Mouse (Mus musculus): Measurements from ENCODE around the gene P2rx7. TPM values are rescaled to one million over a fixed set of nuclear protein-coding genes. Genes with fewer than 3 reads are reported as not detected.
A peak's percentile ranks its signal among the peaks of the same experiment; 100 is the strongest.

P2rx7 gene
- polyA plus RNA-seq, 1 experiment from 2014 or later, result 6.7 TPM

GRCm38 (mm10) chr5:122700837-122701212, 57.1 kb downstream of the P2rx7 start:
- 15% methylated on average over 5 of the region's 5 CpGs for WGBS
- ATAC-seq (peak; percentile 50), DNase-seq (ENCODE audit: low spot score) (no peak)
- Histone ChIP-seq H3K9me3 (ENCODE audit: low read length) (no peaks in the 10 kb centered on the region), H3K36me3 (ENCODE audit: insufficient read depth, low read length) (no peaks in the 10 kb centered on the region), H3K27me3 (replicated peaks; ENCODE audit: insufficient read depth, low read length) (no peaks in the 10 kb centered on the region), H3K27ac (ENCODE audit: low read length) (no peak overlapping the region), H3K4me3 (ENCODE audit: low read depth, low read length) (no peak overlapping the region), H3K4me2 (replicated peaks; ENCODE audit: low read depth, low read length) (no peak overlapping the region), H3K4me1 (ENCODE audit: insufficient read depth, low read depth, low read length) (peaks cover 5% of the 10 kb centered on the region; the same call in 1 of the 2 replicates), H3K9ac (replicated peaks; ENCODE audit: low read depth) (no peak overlapping the region)
- TF ChIP-seq CTCF (IDR thresholded peaks at IDR 0.05) (no peak), EP300 (IDR thresholded peaks at IDR 0.05) (peak; percentile 21; the same call in 1 of the 2 replicates)

- H3K9me3 ChIP-seq (ENCODE audit: low read length), result no peaks in the 10 kb centered on the region
- H3K4me1 ChIP-seq (ENCODE audit: insufficient read depth, low read depth, low read length), result peaks cover 8% of the 10 kb centered on the region; the same call in 1 of the 2 replicates
- no peak overlapping the region for H3K4me3 ChIP-seq (ENCODE audit: low read depth, low read length)
- no peak overlapping the region for H3K4me2 ChIP-seq (replicated peaks; ENCODE audit: low read depth, low read length)
- no peaks in the 10 kb centered on the region for H3K27me3 ChIP-seq (replicated peaks; ENCODE audit: insufficient read depth, low read length)
- no peak overlapping the region for H3K27ac ChIP-seq (ENCODE audit: low read length)
- TF ChIP-seq EP300 (IDR thresholded peaks at IDR 0.05), result no peak
- TF ChIP-seq CTCF (IDR thresholded peaks at IDR 0.05), result no peak
- no peaks in the 10 kb centered on the region for H3K36me3 ChIP-seq (ENCODE audit: insufficient read depth, low read length)
- WGBS, result 64% methylated on average over 6 of the region's 6 CpGs
- DNase-seq (ENCODE audit: low spot score) (no peak), ATAC-seq (no peak)
- H3K9ac ChIP-seq (replicated peaks; ENCODE audit: low read depth), result no peak overlapping the region
Observed at GRCm38 (mm10) chr5:122702156-122702555, 58.4 kb downstream of the P2rx7 start.

- H3K27me3 ChIP-seq (replicated peaks; ENCODE audit: insufficient read depth, low read length), result no peaks in the 10 kb centered on the region
- no peak for TF ChIP-seq CTCF (IDR thresholded peaks at IDR 0.05)
- TF ChIP-seq EP300 (IDR thresholded peaks at IDR 0.05), result no peak
- H3K4me2 ChIP-seq (replicated peaks; ENCODE audit: low read depth, low read length), result no peak overlapping the region
- H3K27ac ChIP-seq (ENCODE audit: low read length), result no peak overlapping the region
- WGBS, result 68% methylated on average over 2 of the region's 2 CpGs
- ATAC-seq, result no peak
- no peaks in the 10 kb centered on the region for H3K36me3 ChIP-seq (ENCODE audit: insufficient read depth, low read length)
- no peak overlapping the region for H3K9ac ChIP-seq (replicated peaks; ENCODE audit: low read depth)
- no peak overlapping the region for H3K4me3 ChIP-seq (ENCODE audit: low read depth, low read length)
- peaks cover 11% of the 10 kb centered on the region; the same call in 1 of the 2 replicates for H3K4me1 ChIP-seq (ENCODE audit: insufficient read depth, low read depth, low read length)
- no peaks in the 10 kb centered on the region for H3K9me3 ChIP-seq (ENCODE audit: low read length)
- DNase-seq (ENCODE audit: low spot score), result no peak
Observed at GRCm38 (mm10) chr5:122703574-122703973, 59.9 kb downstream of the P2rx7 start.

- Histone ChIP-seq H3K27me3 (replicated peaks; ENCODE audit: insufficient read depth, low read length) (no peaks in the 10 kb centered on the region), H3K9ac (replicated peaks; ENCODE audit: low read depth) (no peak overlapping the region), H3K27ac (ENCODE audit: low read length) (no peak overlapping the region), H3K4me2 (replicated peaks; ENCODE audit: low read depth, low read length) (no peak overlapping the region), H3K36me3 (ENCODE audit: insufficient read depth, low read length) (no peaks in the 10 kb centered on the region), H3K4me3 (ENCODE audit: low read depth, low read length) (no peak overlapping the region), H3K4me1 (ENCODE audit: insufficient read depth, low read depth, low read length) (peaks cover 11% of the 10 kb centered on the region; the same call in 1 of the 2 replicates), H3K9me3 (ENCODE audit: low read length) (no peaks in the 10 kb centered on the region)
- 75% methylated on average over 4 of the region's 4 CpGs for WGBS
- ATAC-seq (no peak), DNase-seq (ENCODE audit: low spot score) (no peak)
- TF ChIP-seq EP300 (IDR thresholded peaks at IDR 0.05) (no peak), CTCF (IDR thresholded peaks at IDR 0.05) (no peak)
Observed at GRCm38 (mm10) chr5:122704571-122704970, 60.9 kb downstream of the P2rx7 start.

- Histone ChIP-seq H3K36me3 (ENCODE audit: insufficient read depth, low read length) (no peaks in the 10 kb centered on the region), H3K27me3 (replicated peaks; ENCODE audit: insufficient read depth, low read length) (no peaks in the 10 kb centered on the region), H3K4me3 (ENCODE audit: low read depth, low read length) (no peak overlapping the region), H3K4me2 (replicated peaks; ENCODE audit: low read depth, low read length) (no peak overlapping the region), H3K4me1 (ENCODE audit: insufficient read depth, low read depth, low read length) (peaks cover 11% of the 10 kb centered on the region; the same call in 1 of the 2 replicates), H3K9me3 (ENCODE audit: low read length) (no peaks in the 10 kb centered on the region), H3K27ac (ENCODE audit: low read length) (no peak overlapping the region), H3K9ac (replicated peaks; ENCODE audit: low read depth) (no peak overlapping the region)
- ATAC-seq (no peak), DNase-seq (ENCODE audit: low spot score) (no peak)
- 86% methylated on average over 3 of the region's 3 CpGs for WGBS
- no peak for TF ChIP-seq EP300 (IDR thresholded peaks at IDR 0.05)
- TF ChIP-seq CTCF (IDR thresholded peaks at IDR 0.05), result no peak
Observed at GRCm38 (mm10) chr5:122705174-122705573, 61.5 kb downstream of the P2rx7 start.

GRCm38 (mm10) chr5:122706917-122707275, 63.2 kb downstream of the P2rx7 start:
- no peaks in the 10 kb centered on the region for H3K27me3 ChIP-seq (replicated peaks; ENCODE audit: insufficient read depth, low read length)
- no peaks in the 10 kb centered on the region for H3K9me3 ChIP-seq (ENCODE audit: low read length)
- TF ChIP-seq EP300 (IDR thresholded peaks at IDR 0.05) (no peak), CTCF (IDR thresholded peaks at IDR 0.05) (no peak)
- DNase-seq (ENCODE audit: low spot score), result no peak
- no peak for ATAC-seq
- H3K27ac ChIP-seq (ENCODE audit: low read length), result peak overlapping the region; percentile 78
- peak overlapping the region; percentile 67 for H3K4me3 ChIP-seq (ENCODE audit: low read depth, low read length)
- peak overlapping the region; percentile 56 for H3K9ac ChIP-seq (replicated peaks; ENCODE audit: low read depth)
- H3K36me3 ChIP-seq (ENCODE audit: insufficient read depth, low read length), result no peaks in the 10 kb centered on the region
- peak overlapping the region; percentile 85 for H3K4me2 ChIP-seq (replicated peaks; ENCODE audit: low read depth, low read length)
- peaks cover 6% of the 10 kb centered on the region; the same call in 1 of the 2 replicates for H3K4me1 ChIP-seq (ENCODE audit: insufficient read depth, low read depth, low read length)
- 43% methylated on average over 5 of the region's 5 CpGs for WGBS

Measured in lung, postnatal 0 days (tissue).